Mouse (Mus musculus): Measurements from ENCODE around the gene Kcnb1.

Gene Kcnb1

DNA sequence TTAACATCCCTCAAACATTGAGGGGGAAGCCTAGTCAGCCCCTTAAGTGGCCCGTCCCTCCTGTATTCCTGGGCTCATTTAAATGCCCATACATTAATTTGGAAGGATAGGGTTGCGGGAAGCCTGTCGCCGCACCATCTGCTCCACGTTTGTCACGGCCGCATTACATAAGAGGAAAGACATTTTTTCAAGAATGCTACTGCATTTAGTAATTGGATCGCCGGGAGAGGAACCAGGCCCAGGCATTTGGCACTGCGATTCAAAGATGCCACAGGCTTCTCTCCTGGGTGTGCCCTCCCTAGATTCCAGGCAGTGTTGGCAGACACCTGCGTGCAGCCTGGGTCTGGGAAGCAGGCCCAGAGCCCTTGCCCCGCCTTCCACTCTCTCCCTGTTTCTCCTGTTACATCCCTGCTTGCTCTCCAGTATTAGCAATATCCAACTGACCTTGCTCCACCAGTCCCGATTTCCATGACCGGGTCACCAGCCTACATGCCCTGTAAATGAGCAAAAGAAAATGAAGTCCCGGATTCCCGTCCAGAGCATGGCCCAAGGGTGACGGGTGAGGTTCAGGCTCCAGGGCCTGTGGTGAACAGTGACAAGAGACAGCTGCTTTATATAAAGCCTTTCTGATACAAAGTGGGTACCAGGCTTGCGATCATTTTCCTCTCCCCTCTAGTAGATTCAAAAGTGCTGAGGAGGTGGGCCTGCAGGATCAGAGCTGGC, 110.3 kb downstream of the Kcnb1 start:
- peak; percentile 83 to 88 for DNase-seq (ENCODE audit: low spot score in 2 of 2)

DNA sequence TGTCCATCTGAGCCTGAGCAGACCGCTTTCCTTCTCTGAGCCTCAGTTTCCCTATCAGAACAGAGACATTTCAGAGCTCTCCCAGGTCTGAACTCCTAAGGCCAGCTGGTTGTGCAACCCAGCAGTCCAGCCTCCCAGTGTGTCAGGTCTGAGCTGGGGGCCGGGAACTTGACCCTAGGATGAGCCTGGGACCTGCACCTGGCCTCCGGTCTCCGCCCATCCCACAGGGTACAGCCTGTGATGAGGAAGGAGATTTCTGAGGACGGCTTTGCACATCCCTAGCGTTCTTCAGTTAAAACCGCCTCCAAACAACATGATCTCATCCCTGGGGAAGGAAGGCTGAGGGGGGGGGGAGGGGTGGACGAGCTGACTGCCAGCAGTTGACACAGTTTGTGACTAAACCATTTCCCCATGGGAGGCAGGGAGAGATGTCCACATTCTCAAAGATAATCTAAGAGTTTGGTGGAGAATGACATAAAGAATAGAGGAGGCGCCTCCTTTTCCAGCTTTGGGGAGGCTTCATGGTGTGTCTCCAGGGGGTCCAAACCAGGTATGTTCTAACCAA, 110.9 kb downstream of the Kcnb1 start:
- DNase-seq (ENCODE audit: low spot score in 2 of 2) = peak; percentile 51 to 54

DNA sequence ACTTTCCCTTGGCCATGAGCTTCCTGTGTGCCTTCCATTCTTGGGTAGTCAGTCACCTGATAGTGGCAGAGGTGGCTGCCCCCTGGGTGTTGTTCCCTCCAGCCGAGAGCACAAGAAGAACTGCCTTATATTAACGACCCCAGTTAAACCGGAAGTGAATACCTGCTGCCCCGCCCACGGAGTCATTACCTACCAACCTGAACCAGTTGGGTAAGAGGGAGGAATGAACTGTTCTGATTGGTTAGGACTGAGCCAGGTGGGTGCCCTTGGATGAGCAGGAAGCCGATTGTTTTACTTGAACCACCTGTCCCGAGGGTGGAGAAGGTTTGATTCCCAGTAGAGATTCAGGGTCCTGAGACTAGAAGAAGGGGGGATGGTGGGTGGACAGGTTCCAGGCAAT, 111.5 kb downstream of the Kcnb1 start:
- no peak for DNase-seq (ENCODE audit: low spot score in 2 of 2)

DNA sequence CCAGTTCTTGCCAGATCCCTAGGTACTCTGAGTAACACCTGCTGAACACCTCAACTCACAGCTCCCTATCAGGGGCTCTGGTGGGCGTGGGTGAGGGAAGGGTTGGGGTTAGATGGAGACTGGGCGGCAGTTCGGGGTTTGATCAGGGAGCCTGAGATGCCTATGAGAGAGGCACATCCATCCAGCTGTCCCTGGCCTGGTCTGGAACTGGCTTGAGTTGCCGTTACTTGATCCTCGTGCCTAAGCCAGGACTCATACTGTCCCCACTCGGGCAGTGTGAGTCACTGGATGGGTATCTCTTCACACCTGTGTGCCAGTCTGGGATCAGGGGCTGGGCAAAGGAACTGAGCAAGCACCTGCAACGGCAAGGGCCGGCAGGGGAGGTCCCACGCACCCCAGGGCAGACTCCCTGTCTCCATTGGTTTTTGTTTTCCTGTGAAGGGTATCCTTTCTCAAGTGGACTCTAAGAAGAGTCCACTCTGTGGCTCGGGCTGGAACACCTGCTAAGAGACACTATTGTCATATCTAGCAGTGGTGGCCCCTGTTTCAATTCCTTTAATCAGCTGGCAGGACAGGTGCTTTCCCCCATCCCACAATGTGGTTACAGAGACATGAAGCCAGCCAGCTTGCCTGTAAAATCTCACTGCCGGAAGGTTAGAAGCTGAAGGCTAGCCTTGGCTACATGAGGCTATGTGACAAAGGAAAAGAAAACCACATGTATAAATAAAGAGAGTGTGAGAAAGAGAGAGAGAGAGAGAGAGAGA, 112.6 kb downstream of the Kcnb1 start:
- no peak for DNase-seq (ENCODE audit: low spot score in 2 of 2)

DNA sequence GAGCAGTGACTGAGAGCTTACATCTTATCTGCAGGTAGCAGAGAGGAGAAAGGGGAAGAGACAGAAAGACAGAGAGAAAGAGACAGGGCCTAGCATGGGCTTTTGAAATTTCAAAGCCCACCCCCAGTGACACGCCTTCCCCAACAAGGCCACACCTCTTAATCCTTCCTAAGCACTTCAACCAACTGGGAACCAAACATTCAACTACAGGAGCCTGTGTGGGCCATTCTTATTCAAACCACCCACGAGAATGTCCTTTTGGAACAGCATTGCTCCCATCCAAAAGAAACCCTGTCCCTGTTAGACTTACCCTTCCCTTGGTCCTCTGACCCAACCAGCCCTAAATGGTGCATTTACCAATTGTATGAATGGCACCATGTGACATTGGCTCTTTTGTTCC, 113.2 kb downstream of the Kcnb1 start:
- DNase-seq (ENCODE audit: low spot score in 2 of 2) = no peak

DNA sequence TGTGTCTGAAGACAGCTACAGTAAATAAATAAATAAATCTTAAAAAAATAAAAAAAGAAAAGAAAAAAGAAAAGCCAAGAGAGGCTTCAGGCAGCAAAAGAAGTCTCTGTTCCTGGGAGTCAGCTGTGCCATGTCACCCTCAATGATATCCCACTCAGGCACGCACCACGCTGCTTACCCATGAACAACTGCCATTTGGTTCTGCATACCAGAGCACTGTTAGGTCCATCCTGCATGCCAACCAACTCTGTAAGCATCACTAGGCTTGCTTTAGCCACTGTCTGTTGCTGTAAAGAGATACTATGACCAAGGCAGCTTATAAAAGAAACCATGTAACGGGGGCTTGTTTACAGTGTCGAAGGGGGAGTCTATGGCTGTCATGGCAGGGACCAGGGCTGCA, 113.6 kb downstream of the Kcnb1 start:
- no peak for DNase-seq (ENCODE audit: low spot score in 2 of 2)

DNA sequence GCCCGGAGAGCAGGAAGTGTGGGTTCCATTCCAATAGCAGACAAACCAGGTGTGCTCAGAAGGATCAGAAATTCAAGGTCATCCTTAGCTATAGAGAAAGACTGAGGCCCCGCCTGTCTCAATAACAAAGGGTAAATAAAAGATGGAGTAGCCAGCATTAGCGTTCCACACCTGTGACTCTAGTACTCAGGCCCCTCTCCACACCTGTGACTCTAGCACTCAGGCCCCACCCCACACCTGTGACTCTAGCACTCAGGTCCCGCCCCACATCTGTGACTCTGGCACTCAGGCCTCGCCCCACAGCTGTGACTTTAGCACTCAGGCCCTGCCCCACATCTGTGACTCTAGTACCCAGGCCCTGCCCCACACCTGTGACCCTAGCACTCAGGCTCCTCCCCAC, 115.4 kb downstream of the Kcnb1 start:
- no peak for DNase-seq (ENCODE audit: low spot score in 2 of 2)

DNA sequence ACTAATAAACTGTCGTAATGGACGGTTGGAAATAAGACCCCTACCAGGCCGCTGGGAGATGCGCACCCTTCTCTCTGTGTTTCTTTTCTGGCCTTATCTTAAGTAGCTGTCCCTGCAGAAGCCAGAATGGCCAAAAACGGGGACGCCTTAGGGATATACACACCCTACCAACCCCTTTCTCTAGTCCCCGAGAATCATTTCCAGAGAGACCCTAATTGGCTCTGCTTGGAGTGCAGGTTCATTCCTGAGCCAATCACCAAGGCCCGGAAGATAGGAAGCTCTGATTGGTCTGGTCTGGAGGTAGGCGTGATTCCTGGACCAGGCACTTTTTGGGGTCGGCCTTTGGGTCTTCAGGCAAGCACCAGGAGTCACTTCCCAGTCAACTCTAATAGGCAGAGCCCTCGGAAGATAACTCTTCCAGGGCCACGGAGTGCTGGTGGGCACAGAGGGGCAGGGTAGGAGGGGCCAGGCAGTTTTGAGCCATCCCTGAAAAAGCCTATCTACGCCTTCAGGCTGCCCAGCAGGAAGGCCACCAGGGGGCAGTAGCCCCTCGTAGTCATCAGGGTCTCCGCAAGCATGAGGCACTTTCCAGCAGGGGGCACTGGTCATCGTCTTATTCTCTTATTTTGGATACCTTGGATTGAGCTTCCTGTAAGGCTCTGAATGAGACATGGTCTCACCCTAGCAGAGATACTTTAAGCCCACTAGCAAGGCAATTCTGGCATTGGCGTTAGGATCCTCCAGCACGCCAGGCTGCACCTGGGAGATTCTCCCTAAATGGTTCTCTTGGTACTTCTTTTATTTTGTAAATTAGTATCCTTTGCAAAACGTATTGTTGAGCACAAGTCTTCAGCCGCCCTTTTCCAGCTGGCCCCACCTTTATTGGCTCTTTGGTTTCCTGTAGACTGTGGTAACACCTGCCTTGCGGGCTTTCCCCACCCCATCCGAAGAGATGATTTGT, 118.0 kb downstream of the Kcnb1 start:
- DNase-seq (ENCODE audit: low spot score in 2 of 2) = peak; percentile 98 to 99

DNA sequence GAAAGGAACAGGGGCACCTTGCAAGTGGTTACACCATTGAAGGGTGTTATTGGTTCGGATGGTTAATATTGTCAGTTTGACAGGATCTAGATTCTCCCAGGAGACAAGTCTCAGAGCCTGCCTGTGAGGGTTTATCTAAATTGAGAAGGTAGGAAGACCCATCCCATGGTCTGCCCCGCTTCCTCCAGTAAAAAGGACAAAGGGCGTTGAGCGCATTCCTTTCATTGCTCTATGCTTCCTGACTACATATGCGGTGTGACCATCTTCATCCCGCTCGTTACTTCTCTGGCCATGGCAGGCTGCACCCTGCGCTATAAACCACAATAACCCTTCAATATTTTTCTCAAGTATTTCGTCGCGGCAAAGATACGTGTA, 118.7 kb downstream of the Kcnb1 start:
- no peak for DNase-seq (ENCODE audit: low spot score in 2 of 2)

DNA sequence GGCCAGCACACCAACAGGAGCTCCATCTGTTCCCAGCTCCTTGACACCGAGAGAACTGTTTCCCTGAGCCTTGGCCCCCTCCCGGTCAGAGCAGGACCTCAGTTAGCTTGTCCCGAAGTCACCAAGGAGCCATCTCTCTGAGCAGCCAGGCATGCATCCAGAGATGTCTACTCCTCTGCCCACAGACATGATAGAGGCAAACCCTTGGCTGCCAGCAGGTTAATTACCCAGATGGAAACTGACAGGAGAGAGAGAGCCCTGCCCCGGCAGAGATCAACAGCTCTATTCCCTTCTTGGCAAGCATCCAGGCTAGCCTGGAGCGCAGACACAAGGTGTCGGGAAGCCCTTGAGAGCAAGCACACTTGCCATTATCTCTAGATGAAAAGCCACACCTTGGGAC, 119.6 kb downstream of the Kcnb1 start:
- DNase-seq (ENCODE audit: low spot score in 2 of 2) = no peak

DNA sequence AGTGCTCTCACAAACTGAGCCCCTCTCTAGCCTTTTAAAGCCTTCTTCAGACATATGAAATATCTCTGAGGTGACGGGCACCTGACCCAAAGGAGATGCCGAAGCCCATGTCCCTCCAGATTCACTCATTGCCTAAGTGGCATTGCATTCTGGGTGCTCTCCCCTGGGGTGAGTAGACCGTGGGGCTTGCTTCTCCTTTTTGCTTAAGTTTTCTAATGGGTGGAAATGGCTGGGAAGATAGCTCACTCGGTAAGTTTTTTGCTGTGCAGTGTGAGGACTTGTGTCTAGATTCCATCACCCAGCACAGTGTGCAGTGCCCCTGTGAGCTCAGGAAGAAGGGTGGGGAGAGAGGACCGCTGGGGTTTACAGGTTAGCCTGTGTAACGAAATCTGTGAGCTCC, 122.4 kb downstream of the Kcnb1 start:
- DNase-seq (ENCODE audit: low spot score in 2 of 2) = no peak

DNA sequence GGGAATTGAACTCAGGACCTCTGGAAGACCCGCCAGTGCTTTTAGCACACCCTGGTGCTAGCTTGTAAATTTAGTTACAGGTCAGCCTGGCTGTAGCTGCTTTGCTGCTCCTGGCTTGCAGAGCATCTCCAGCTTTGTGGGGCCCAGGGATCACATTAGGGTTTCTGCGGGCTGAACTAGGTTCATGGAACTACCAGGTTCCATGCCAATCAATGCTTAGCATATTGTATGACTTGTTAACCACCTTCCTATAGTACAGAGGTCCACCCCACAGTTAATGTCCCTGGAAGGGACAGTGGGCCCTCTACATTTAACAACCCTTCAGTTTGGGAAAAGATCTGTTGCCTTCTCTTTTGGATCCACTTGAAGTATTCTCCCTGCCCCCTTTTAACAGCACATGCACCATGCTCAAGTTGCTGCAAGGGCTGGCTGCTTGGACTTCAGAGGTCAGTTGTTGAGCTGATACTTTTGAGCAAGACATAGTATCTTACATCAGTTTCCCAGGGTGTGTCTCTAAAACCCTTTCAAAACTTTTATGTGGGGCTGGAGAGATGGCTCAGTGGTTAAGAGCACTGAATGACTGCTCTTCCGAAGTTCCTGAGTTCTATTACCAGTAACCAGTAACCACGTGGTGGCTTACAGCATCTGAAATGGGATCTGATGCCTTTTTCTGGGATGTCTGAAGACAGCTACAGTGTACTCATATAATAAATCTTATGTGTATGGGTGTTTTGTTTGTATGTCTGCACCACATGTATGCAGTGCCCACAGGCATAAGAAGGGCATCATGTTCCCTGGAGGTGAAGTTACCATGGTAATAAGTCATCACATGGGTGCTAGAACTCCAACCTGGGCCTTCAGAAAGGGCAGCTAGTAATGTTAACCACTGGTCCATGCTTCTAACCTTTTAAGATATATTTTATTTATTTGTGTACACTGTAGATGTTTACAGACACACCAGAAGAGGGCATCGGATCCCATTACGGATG, 123.1 kb downstream of the Kcnb1 start:
- DNase-seq (ENCODE audit: low spot score in 2 of 2) = no peak

DNA sequence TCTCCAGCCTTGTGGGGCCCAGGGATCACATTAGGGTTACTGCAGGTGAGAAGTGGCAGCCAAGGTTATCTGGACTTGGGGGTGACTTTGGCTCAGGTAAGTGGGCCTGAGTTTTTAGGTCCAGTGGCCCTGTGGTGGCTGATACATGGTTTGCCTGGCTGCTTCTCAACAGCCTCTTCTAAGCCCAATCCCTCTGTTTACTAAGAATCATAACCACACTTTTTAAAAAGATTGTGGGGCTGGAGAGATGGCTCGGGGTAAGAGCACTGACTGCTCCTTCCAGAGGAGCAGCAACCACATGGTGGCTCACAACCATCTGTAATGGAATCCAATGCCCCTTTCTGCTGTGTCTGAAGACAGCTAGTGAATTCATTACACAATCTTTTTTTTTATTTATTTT, 123.9 kb downstream of the Kcnb1 start:
- DNase-seq (ENCODE audit: low spot score in 2 of 2) = no peak

DNA sequence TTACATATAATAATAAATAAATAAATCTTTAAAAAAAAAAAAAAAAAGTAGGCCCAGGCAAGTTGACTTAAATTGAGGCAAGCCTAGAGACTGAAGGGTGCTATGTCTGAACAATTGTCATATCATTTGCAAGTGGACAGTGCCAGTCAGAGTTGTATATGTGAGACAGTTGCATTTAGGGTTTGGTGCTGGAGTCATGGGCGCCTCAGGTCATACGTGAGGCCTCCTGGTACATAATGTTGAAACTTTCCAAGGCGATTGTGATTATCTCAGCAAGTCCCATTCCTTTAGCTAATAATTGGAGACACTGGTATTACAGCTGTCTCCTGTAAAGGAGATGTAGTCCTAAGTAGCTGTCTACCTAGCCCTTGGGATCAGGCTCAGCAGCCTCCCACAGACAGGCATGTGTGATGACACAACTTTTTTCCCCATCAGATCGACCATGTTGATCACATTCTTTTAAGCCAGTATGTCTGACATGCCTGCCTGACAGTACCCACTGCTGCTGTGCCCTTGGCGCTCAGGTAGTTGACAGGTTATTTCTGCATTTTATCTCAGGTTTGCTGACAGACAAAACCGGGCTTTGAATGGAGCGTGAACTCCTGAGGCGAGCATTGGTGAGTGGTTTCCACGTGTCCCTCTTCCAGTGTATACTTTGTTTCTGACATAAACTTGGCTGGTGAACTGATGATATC, 125.2 kb downstream of the Kcnb1 start:
- no peak for DNase-seq (ENCODE audit: low spot score in 2 of 2)

DNA sequence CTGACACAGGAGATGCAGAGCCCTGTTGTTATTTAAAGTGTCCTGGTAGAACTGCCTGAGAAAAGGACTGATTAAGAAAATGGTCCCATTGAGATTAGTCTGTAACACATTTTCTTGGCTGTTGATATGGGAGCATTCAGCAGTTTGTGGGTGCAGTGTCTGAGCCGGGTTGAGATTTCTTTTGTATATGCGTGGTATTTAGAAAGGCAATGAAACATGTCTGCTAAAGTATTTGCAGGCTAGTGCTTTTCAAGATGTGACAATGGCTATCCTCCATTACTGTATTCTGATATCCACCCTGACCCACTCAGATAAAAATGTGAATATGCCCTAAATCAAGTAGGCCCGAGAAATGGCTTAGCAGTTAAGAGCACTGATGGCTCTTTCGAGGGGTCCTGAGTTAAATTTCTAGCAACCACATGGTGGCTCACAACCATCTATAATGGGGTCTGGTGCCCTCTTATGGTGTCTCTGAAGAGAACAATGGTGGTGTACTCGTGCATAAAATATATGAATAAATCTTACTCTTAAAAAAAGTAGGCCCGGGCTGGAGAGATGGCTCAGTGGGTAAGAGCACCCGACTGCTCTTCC, 126.0 kb downstream of the Kcnb1 start:
- DNase-seq (ENCODE audit: low spot score in 2 of 2) = no peak

DNA sequence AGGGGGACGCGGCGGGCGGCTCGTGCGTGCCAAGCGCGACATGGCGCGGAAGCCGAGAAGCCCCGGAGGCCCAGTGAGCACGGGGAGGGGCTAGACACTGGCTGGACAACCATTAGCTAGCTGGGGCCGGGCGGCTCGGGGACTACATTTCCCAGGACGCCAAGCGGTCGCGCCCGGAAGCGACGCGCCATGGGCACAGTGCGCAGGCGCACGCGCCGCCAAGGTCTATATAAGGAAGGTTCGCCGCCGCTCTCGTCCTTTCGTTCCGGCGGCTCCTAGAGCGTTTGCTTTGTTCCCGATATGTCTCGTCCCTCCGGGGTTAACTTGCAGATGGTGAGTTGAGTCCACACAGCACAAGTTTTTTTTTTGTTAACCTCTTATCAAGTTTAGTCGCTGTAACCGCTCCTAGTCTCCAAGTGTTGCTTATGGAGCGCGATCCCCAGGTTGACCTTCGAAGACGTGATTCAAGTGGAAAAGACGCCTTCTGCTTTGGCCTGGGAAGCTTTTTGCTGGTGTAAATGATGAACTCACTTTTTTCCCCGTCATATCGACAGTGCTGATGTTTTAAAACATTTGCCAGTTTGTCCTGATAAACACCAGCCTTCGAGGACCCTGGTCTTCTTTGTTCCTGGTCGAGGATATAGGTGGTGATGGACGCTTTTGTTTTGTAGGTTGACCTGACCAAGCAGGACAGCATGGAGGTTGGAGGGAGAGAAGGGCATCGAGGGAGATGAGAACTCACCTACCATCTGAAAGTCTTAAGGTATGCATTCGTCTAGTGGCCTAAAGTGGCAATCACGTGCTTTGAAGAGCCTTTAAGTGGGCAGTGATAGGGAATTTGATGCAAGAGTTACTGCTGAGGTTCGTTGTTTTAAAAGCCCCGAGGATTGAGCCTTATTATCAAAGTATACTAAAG, 126.7 kb downstream of the Kcnb1 start, which contains the start of gene Znfx1:
Gene Znfx1, minus strand, starts transcription at position 51 of the 916 bp plus-strand sequence.
- peak; percentile 96 for DNase-seq (ENCODE audit: low spot score in 2 of 2)

DNA sequence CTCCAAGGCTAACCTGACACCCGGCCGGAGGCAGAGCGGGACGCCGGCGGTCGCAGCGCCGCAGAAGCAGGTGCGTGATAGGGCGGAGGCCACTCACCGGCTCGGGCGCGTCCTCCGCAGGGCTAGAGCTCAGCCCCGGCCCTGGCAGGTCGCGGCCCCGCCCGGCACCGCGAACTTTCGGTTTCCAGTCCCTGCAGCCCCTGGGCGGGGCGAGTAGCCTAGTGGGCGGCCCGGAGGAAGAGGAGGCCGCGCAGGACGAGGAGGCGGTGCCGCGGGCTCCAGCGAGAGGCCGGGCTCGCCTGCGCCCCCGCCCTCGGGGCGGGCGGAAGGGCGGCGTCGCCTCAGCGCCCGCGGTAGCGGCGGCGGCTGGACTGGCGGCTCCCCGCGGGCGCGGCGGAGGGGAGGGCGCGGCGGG, 127.5 kb downstream of the Kcnb1 start:
- DNase-seq (ENCODE audit: low spot score in 2 of 2) = peak; percentile 78 to 84

DNA sequence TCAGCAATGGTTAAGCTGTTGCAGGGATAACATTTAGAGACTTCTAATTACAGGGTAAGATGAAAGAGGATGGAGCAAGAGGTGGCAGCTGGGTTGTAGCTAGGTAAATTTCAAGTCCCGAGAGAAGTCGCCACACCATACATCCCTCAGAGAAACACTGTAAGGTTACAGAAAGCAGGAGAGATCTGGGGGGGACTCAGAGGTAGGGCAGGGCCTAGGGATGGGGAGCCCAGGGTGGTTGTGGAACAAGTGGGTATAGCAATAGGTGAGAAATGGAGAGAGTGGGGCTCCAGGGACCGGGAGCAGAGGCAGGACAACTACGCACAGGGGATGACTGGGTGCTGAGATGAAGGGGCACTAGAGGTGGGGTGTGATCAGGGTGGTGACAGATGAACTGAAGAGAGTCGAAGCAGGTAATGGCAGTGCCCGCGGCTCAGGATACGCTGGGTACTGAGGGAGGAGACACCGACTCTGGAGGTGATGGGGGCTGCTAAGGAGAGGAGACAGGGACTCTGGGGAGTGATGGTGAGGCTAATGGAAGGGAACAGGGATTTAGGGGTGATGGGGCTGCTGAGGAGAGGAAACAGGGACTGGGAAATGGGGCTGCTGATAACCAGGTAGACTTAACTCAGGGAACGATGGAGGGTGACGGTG, 128.4 kb downstream of the Kcnb1 start:
- no peak for DNase-seq (ENCODE audit: low spot score in 2 of 2)
